Mouse (Mus musculus): ENCODE data around the gene Ski.

DNA sequence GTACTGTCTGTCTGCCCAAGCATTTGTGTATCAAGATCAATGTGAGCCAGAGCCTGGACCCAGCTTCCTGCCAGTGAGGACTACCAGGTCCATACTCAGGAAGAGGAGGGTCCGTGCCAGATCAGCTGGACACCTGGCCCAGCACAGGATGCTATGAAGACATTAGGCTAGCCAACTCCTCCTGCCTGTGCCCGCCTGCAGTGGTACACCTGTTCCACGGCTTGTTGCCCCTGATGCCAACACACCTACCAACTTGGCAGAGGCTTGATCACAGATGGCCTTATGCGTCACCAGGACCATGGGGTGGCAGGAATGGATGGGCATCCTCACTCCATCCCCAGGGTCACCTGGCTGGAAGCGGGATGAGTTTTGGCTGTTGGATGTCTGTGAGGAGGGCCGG, 69.9 kb downstream of the Ski start:
- no peak for TF ChIP-seq CTCF (conservative IDR thresholded peaks at IDR 0.05; ENCODE audit: low read length)
- TF ChIP-seq POU5F1 (IDR thresholded peaks at IDR 0.05; ENCODE audit: borderline replicate concordance, low read length): no peak

Data from E14TG2a.4 (cell line).